Mouse (Mus musculus) cerebellum, postnatal 4 days (tissue): Measurements from ENCODE around the gene 2610301B20Rik.
A peak's percentile ranks its signal among the peaks of the same experiment; 100 is the strongest.
"Not testable (repeated sequence)": the region's sequence is repeated elsewhere in the genome, so short reads cannot be mapped to it uniquely, and the experiment has no call there.

ENCODE experiments used
- DNase-seq, 2 experiments: peaks; one replicate each; pipeline ENCODE4 v3.0.0; 2022; ENCODE audit warnings: low spot score in 2 of 2, mixed read lengths in 1 of 2

Gene 2610301B20Rik

DNA sequence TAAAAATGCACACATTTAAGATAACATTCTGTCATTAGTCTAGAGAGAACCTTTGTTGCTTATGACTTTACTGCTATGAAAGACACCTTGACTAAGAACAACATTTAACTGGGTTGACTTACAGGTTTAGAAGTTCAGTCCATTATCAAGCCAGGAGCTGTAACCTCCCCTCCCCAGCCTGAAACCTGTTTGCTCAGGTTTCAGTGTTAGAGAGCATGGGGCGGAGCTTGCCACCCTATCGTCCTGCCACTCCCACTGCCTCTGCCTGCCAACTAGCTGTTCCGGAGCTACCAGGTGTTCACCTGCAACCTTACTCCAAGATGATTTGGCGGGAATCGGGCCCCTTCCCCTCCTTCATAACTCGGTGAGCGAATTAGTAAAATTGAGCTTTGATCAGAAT is 37.1 kb downstream of the 2610301B20Rik start:
- not testable (repeated sequence) for DNase-seq

GRCm38 (mm10) chr4:10911909-10912478 is 37.7 kb downstream of the 2610301B20Rik start:
- no peak for DNase-seq

DNA sequence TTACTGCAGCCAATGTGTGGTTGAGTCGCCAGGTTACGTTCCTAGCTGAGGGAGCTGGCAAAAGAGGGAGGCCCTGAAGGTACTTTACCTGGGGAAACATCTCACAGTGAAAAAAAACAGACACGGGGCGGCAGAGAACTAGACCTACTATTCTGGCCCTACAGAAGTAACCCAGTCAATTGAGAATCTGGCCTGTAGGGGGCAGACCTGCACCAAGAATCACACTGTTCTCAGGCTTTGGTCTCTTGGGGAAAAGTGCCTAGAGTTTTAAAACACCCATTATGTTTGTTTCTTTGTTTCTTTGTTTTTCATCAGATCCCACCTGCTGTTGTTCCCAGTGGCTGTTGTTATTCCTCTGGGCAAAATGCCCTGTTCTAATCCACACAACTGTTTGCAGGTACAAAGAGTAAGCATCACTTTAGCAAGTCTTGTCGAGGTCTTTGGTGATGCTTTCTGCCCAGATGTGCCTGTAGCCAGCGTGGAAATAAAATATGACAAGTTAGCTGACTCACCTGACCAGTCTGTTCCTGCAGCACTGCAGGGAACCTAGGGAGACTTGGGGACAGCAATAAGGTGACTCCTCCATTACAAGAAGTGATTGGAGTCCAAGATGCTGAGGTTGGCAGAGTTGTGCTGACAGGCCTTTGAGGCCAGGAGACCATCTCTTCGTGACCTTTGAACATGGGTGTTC is 38.5 kb downstream of the 2610301B20Rik start:
- DNase-seq: peak; percentile 80 to 90

DNA sequence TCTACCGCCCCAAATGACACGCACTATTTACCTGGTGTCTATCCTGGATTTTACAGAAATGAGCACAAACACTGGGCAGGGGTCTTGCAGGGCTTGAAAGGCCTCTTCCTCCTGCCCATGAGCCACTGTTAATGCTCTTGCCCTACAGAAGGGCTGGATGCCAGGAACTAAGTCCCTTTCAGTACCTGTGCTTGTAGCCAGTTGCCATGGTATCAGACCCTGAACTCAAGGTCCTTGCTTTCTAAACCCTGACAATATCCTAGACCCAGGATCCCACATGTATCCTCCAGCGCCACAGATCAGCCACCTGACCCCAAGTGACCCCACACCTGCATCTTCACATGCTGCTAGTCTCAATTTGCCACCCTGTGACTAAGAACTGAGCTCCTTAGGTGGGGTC is 39.1 kb downstream of the 2610301B20Rik start:
- DNase-seq: no peak

- no peak for DNase-seq
These were observed 40.5 kb downstream of the 2610301B20Rik start for GRCm38 (mm10) chr4:10914766-10915165.

GRCm38 (mm10) chr4:10915271-10915670 is 41.0 kb downstream of the 2610301B20Rik start:
- DNase-seq: no peak

GRCm38 (mm10) chr4:10918402-10918801 is 44.1 kb downstream of the 2610301B20Rik start:
- no peak for DNase-seq

DNA sequence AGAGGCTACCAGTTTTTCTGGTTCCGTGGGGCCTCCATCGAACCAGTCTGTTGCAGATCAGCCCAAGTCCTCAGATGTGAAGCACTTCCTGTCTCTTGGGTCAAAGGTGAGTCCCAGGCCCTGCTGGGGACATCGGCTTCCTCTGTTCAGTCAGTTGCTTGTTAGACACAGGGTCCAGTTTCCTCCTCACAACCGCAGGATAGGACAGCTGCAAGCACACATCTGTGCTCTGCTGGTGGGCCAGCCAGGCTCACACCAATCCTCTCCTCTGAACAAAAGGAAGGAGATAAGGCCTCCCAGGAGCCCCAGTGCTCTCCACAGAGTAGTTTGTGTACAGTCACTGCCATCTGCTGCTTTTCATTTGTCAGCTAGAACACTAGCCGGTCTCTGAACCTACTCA is 44.8 kb downstream of the 2610301B20Rik start:
- no peak for DNase-seq

DNA sequence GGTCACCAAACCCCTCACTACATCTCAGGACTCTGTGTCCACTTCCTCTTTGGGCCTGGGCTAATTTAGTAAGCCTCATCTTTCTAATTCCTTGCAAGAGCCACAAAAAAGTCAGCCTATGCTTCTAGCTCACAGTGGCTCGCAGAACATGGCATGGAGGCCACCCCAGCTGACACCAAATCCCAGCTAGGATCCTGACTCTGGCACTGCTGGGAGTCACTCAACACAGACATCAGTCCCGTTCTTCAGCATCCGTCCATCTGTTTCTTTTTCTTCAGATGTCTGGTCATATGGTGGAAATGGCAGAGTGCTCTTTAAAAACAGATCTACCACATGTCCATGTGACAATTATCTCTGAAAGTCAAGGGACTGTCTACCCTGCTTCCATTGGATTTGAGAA is 45.2 kb downstream of the 2610301B20Rik start:
- no peak for DNase-seq

- no peak for DNase-seq
These were observed 45.7 kb downstream of the 2610301B20Rik start for GRCm38 (mm10) chr4:10919987-10920386.

GRCm38 (mm10) chr4:10920622-10921021 is 46.3 kb downstream of the 2610301B20Rik start:
- no peak for DNase-seq

GRCm38 (mm10) chr4:10923180-10923579 is 48.9 kb downstream of the 2610301B20Rik start:
- peak in 1 of 2 experiments; percentile 37 for DNase-seq

DNA sequence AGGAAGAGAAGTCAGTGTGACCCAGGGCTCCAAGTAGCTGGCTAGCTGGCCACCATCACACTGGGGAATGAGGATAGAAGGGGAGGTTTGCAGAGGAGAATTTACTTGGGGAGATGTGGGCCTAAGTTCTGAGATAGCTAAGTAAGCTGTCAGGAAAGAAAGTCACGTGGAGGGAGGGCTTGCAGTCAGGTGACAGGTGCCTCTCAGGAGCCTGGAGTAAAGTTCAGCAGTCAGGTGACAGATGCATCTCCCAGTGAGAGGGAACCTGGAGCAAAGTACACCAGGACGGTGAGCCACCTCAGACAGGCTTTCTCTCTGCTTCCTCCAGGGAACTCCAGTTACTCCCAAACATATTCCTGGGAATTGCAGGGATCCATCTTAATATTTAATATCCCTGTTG is 49.8 kb downstream of the 2610301B20Rik start:
- DNase-seq: no peak

GRCm38 (mm10) chr4:10924541-10924940 is 50.2 kb downstream of the 2610301B20Rik start:
- DNase-seq: no peak

GRCm38 (mm10) chr4:10926416-10926815 is 52.1 kb downstream of the 2610301B20Rik start:
- DNase-seq: no peak

GRCm38 (mm10) chr4:10928158-10928557 is 53.9 kb downstream of the 2610301B20Rik start:
- no peak for DNase-seq

GRCm38 (mm10) chr4:10929726-10930125 is 55.4 kb downstream of the 2610301B20Rik start:
- no peak for DNase-seq

DNA sequence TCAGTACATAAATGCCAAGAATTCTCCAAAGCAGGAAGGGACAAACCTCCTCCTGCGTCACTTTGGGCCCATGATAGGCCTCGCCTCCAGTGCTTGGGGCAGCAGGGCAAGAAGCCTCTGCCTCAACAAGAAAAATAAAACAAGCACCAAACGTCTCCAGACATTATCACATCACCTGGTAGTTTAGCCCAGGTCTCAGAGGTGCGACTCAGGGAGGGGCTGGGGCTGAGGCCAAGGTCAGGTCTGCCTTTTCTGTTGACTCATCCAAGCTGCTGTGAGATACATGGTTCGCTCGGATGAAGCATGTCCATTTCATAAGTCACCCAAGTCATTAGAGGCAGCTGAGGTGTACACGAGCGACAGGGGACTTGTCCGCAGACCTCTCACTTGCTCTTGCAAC is 56.7 kb downstream of the 2610301B20Rik start:
- DNase-seq: no peak

- DNase-seq: no peak
These were observed 57.9 kb downstream of the 2610301B20Rik start for GRCm38 (mm10) chr4:10932091-10932745.

DNA sequence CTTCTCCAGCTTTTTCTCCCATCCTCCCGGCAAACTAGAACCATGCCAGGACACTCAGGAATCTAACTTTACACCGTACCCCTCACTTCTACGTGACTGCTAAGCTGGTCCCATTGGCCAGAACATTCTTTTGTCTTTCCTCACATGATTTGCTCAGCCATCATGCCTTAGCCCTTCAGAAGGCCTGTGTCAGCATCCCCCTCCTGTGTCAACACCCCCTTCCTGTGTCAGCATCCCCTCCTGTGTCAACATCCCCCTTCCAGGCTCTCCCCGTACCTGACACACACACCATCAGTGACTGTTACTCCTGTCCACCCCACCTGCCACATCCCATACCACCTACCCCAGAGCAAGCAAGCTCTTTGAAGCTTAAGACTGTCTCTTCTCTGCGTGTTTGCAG is 58.5 kb downstream of the 2610301B20Rik start:
- no peak for DNase-seq

DNA sequence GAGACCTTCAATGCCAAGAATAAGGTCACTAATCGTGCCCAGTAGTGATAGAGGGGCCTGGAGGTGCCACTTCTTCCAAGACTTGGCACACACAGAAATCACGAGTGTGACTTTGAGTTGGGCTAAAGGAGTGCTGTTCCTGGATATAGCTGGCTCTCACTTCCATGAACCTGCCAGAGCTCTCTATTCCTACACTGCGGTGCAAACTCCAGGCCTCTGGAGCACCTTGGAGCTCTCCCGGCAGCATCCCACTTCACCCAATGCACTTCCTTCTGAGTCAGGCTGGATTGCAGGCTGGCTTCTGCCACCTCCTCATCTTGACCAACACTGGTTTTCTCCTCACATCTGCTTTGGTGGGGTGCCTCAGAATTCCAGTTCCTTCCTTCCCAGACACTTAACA is 62.5 kb downstream of the 2610301B20Rik start:
- no peak for DNase-seq
